ENCODE assay signal across 22 mouse cellular contexts in genomic region chr1:36988561-36988960, GRCm38 (mm10). TPM values are rescaled to one million over a fixed set of nuclear protein-coding genes. Genes with fewer than 3 reads are reported as not detected.
"Had no signal": no experiment of that assay in that cellular context is flagged by ENCODE, and none has a peak within 500 bp of the region (broad histone marks: within the 10 kb centered on the region; RNA-seq: fewer than 3 reads in every experiment).

No protein-coding gene starts in this region.

- H3K4me2 ChIP-seq: kidney, embryonic 15.5 days; limb, embryonic 13.5 days; liver, embryonic 12.5 days; liver, embryonic 15.5 days; lung, embryonic 15.5 days; midbrain, embryonic 11.5 days; stomach, embryonic 15.5 days had no signal

- H3K9me3 ChIP-seq: kidney, embryonic 15.5 days; limb, embryonic 10.5 days; limb, embryonic 13.5 days; liver, embryonic 12.5 days; liver, embryonic 15.5 days; lung, embryonic 15.5 days; stomach, embryonic 15.5 days had no signal

- H3K27me3 ChIP-seq: limb, embryonic 13.5 days; lung, embryonic 15.5 days; stomach, embryonic 15.5 days had no signal

- H3K36me3 ChIP-seq: kidney, embryonic 15.5 days; limb, embryonic 10.5 days; limb, embryonic 13.5 days; liver, embryonic 12.5 days; liver, embryonic 15.5 days; lung, embryonic 15.5 days; stomach, embryonic 15.5 days had no signal

- H3K4me3 ChIP-seq: kidney, embryonic 15.5 days; layer of hippocampus, adult 2 months; limb, embryonic 10.5 days; limb, embryonic 13.5 days; liver, embryonic 12.5 days; liver, embryonic 15.5 days; lung, embryonic 15.5 days; stomach, embryonic 15.5 days had no signal

- H3K9ac ChIP-seq: kidney, embryonic 15.5 days; limb, embryonic 13.5 days; liver, embryonic 12.5 days; liver, embryonic 15.5 days; lung, embryonic 15.5 days; stomach, embryonic 15.5 days had no signal

- H3K4me1 ChIP-seq: kidney, embryonic 15.5 days; liver, embryonic 12.5 days; liver, embryonic 15.5 days; lung, embryonic 15.5 days had no signal

- H3K27ac ChIP-seq: kidney, embryonic 15.5 days; layer of hippocampus, adult 2 months; limb, embryonic 10.5 days; limb, embryonic 13.5 days; liver, embryonic 12.5 days; liver, embryonic 15.5 days; lung, embryonic 15.5 days; stomach, embryonic 15.5 days had no signal

- DNase-seq: kidney, adult 8-10 months; kidney, postnatal 10 days; layer of hippocampus, adult 9-11 months; liver; lung, adult 18-20 months; lung, postnatal 10 days; lung, postnatal 4 days; midbrain, embryonic 14.5 days; thymus, adult 2 months; thymus, postnatal 14 days; thymus, postnatal 4 days had no signal

RNA-seq across cellular contexts. Expression of gene Vwa3b, which starts 37.8 kb away (rescaled TPM):
- total RNA-seq: megakaryocyte progenitor cell, adult 5-6 weeks; megakaryocyte-erythroid progenitor cell, adult 5-6 weeks had no signal
- polyA plus RNA-seq: kidney, embryonic 15.5 days; liver, embryonic 12.5 days; liver, embryonic 15.5 days had no signal
